ENCODE assay signal across 24 mouse cellular contexts in genomic region chr6:57532022-57532421, GRCm38 (mm10). TPM values are rescaled to one million over a fixed set of nuclear protein-coding genes. Genes with fewer than 3 reads are reported as not detected.
A peak's percentile ranks its signal among the peaks of the same experiment; 100 is the strongest.
DNase-seq lines count a peak whose midpoint lies in the region; ATAC-seq and TF ChIP-seq lines count a peak whose summit lies in the region.
"Had no signal": no experiment of that assay in that cellular context is flagged by ENCODE, and none has a peak within 500 bp of the region (broad histone marks: within the 10 kb centered on the region; RNA-seq: fewer than 3 reads in every experiment).

No protein-coding gene starts in this region.

- intact Hi-C loops in heart, postnatal 25 days (cut with DNase I): loop anchor here (10.0 kb wide), 1 partner anchor 817 kb away; the partner anchor contains the start of gene Avl9

- no peak overlapping the region; a peak in 1 of 4 replicates for H3K4me3 ChIP-seq in heart, embryonic 14.5 days (ENCODE audit: control insufficient read depth in 1 of 2, insufficient read depth in 1 of 2, low read depth in 1 of 2, low read length in 2 of 2)
- H3K4me3 ChIP-seq in liver, postnatal 0 days (ENCODE audit: low read depth, low read length): no peak overlapping the region
- H3K4me3 ChIP-seq in MEL (ENCODE audit: control insufficient read depth in 1 of 2, insufficient read depth in 1 of 2, low read depth in 2 of 2, low read length in 2 of 2): no peak overlapping the region
- H3K4me3 ChIP-seq in intestine, embryonic 16.5 days (ENCODE audit: low read length): no peak overlapping the region
- H3K4me3 ChIP-seq: embryonic facial prominence, embryonic 12.5 days; limb, embryonic 10.5 days; lung, embryonic 15.5 days; myocyte; neural tube, embryonic 15.5 days had no signal

- WGBS in heart, embryonic 14.5 days: 32% methylated on average over 1 of the region's 1 CpGs
- WGBS in liver, postnatal 0 days (ENCODE audit: insufficient replicate concordance): 77% methylated on average over 1 of the region's 1 CpGs
- WGBS in intestine, embryonic 16.5 days: 81% methylated on average over 1 of the region's 1 CpGs

- H3K27ac ChIP-seq in heart, embryonic 14.5 days (replicated peaks in 1 of 2; ENCODE audit: control insufficient read depth in 1 of 2, insufficient read depth in 1 of 2, low read depth in 2 of 2, low read length in 2 of 2): peak overlapping the region; percentile 78 to 83
- 0 out of 2 replicates have a peak overlapping the region, but pooled peaks have one; percentile 4 for H3K27ac ChIP-seq in liver, postnatal 0 days (ENCODE audit: low read depth)
- H3K27ac ChIP-seq in MEL (ENCODE audit: control insufficient read depth, low read depth, low read length): no peak overlapping the region
- no peak overlapping the region for H3K27ac ChIP-seq in intestine, embryonic 16.5 days (ENCODE audit: low read length)
- H3K27ac ChIP-seq: embryonic facial prominence, embryonic 12.5 days; limb, embryonic 10.5 days; lung, embryonic 15.5 days; macrophage; neural tube, embryonic 15.5 days had no signal

- no peaks in the 10 kb centered on the region for H3K79me2 ChIP-seq in MEL (ENCODE audit: control insufficient read depth, insufficient read depth, low read length, poor library complexity)

- no peak for ATAC-seq in heart, embryonic 14.5 days (ENCODE audit: insufficient number of reproducible peaks, insufficient read depth, low FRiP score, low read depth)
- no peak for ATAC-seq in liver, postnatal 0 days
- no peak for ATAC-seq in intestine, embryonic 16.5 days
- ATAC-seq: forebrain, postnatal 0 days; midbrain, embryonic 16.5 days had no signal

- no peaks in the 10 kb centered on the region for H3K27me3 ChIP-seq in heart, embryonic 14.5 days (ENCODE audit: control insufficient read depth, insufficient read depth, low read length)
- H3K27me3 ChIP-seq in liver, postnatal 0 days (ENCODE audit: insufficient read depth, low read length): no peaks in the 10 kb centered on the region
- no peaks in the 10 kb centered on the region for H3K27me3 ChIP-seq in MEL (ENCODE audit: control insufficient read depth in 1 of 2, insufficient read depth in 2 of 2, low read length in 2 of 2)
- H3K27me3 ChIP-seq in intestine, embryonic 16.5 days (replicated peaks; ENCODE audit: control insufficient read depth, insufficient read depth, low read length): no peaks in the 10 kb centered on the region
- H3K27me3 ChIP-seq: embryonic facial prominence, embryonic 12.5 days; lung, embryonic 15.5 days; neural tube, embryonic 15.5 days had no signal

- TF ChIP-seq RAD21 in MEL (IDR thresholded peaks at IDR 0.05; ENCODE audit: low read depth, low read length): no peak

- no peak for TF ChIP-seq POLR2A in MEL (IDR thresholded peaks at IDR 0.05; ENCODE audit: control insufficient read depth in 1 of 2, insufficient read depth in 1 of 2, low read depth in 1 of 2, low read length in 2 of 2, poor library complexity in 1 of 2)

- DNase-seq in heart, adult 11 months: peak; percentile 35
- DNase-seq in heart, postnatal 25 days (ENCODE audit: low spot score): no peak
- DNase-seq in heart, postnatal 4 days: no peak
- DNase-seq in liver, postnatal 0 days: no peak
- DNase-seq in liver (no peak), MEL (ENCODE audit: low read depth, low spot score) (no peak)
- DNase-seq: cerebellum, adult 2 months; cerebellum, postnatal 25 days; forebrain, postnatal 0 days; gastrocnemius, postnatal 36 days; kidney, adult 18-20 months; kidney, postnatal 4 days; right cerebral cortex, postnatal 14 days; spleen, adult 18-20 months had no signal

- H3K4me2 ChIP-seq in heart, embryonic 14.5 days (ENCODE audit: low read length): peak overlapping the region; percentile 53
- H3K4me2 ChIP-seq in liver, postnatal 0 days (ENCODE audit: low read depth, low read length): peak overlapping the region; percentile 16
- H3K4me2 ChIP-seq in intestine, embryonic 16.5 days (ENCODE audit: low read depth, low read length): no peak overlapping the region
- H3K4me2 ChIP-seq: embryonic facial prominence, embryonic 12.5 days; liver, embryonic 11.5 days; lung, embryonic 15.5 days had no signal

- H3K9ac ChIP-seq in heart, embryonic 14.5 days (ENCODE audit: low read length): peak overlapping the region; percentile 34; the same call in 1 of the 2 replicates
- 0 out of 2 replicates have a peak overlapping the region, but pooled peaks have one; percentile 49 for H3K9ac ChIP-seq in liver, postnatal 0 days (replicated peaks)
- H3K9ac ChIP-seq in MEL (ENCODE audit: control insufficient read depth, low read depth, low read length, poor library complexity, severe bottlenecking): no peak overlapping the region
- no peak overlapping the region for H3K9ac ChIP-seq in intestine, embryonic 16.5 days (ENCODE audit: low read depth, low read length)
- H3K9ac ChIP-seq: embryonic facial prominence, embryonic 12.5 days; forebrain, postnatal 0 days; lung, embryonic 15.5 days; neural tube, embryonic 15.5 days had no signal

- peaks cover 9 to 26% of the 10 kb centered on the region in 2 experiments for H3K4me1 ChIP-seq in heart, embryonic 14.5 days (ENCODE audit: control insufficient read depth in 2 of 2, insufficient read depth in 2 of 2, low read length in 2 of 2)
- peaks cover 6% of the 10 kb centered on the region; the same call in 1 of the 2 replicates for H3K4me1 ChIP-seq in liver, postnatal 0 days (ENCODE audit: insufficient read depth)
- H3K4me1 ChIP-seq in MEL (ENCODE audit: control insufficient read depth in 1 of 2, insufficient read depth in 2 of 2, low read length in 2 of 2): peaks cover 7 to 14% of the 10 kb centered on the region in 2 experiments
- H3K4me1 ChIP-seq in intestine, embryonic 16.5 days (ENCODE audit: control insufficient read depth, insufficient read depth, low read length): peaks cover 18% of the 10 kb centered on the region

- no peaks in the 10 kb centered on the region for H3K9me3 ChIP-seq in heart, embryonic 14.5 days (ENCODE audit: control insufficient read depth, low read length)
- H3K9me3 ChIP-seq in liver, postnatal 0 days (ENCODE audit: low read length): no peaks in the 10 kb centered on the region
- no peaks in the 10 kb centered on the region for H3K9me3 ChIP-seq in MEL (replicated peaks; ENCODE audit: insufficient read depth, low read length)
- H3K9me3 ChIP-seq in intestine, embryonic 16.5 days (ENCODE audit: control insufficient read depth, low read length): no peaks in the 10 kb centered on the region
- H3K9me3 ChIP-seq: embryonic facial prominence, embryonic 12.5 days; limb, embryonic 10.5 days; lung, embryonic 15.5 days; neural tube, embryonic 15.5 days had no signal

- no peak for TF ChIP-seq CTCF in liver, postnatal 0 days (IDR thresholded peaks at IDR 0.05; ENCODE audit: low read depth)
- TF ChIP-seq CTCF in MEL (IDR thresholded peaks at IDR 0.05 in 2 of 3, conservative IDR thresholded peaks at IDR 0.05 in 1 of 3; ENCODE audit: control insufficient read depth in 1 of 3, insufficient read depth in 1 of 3, low read depth in 2 of 3, low read length in 3 of 3, poor library complexity in 1 of 3, severe bottlenecking in 1 of 3): no peak

- no peaks in the 10 kb centered on the region for H3K36me3 ChIP-seq in heart, embryonic 14.5 days (ENCODE audit: control insufficient read depth, insufficient read depth, low read length)
- H3K36me3 ChIP-seq in liver, postnatal 0 days (replicated peaks; ENCODE audit: insufficient read depth, low read length): no peaks in the 10 kb centered on the region; the same call in 1 of the 2 replicates
- peaks cover 0 to 21% of the 10 kb centered on the region in 2 experiments; a peak in 2 of 4 replicates for H3K36me3 ChIP-seq in MEL (ENCODE audit: control insufficient read depth in 1 of 2, insufficient read depth in 2 of 2, low read length in 2 of 2)
- H3K36me3 ChIP-seq in intestine, embryonic 16.5 days (ENCODE audit: control insufficient read depth, insufficient read depth, low read length): no peaks in the 10 kb centered on the region
- H3K36me3 ChIP-seq: embryonic facial prominence, embryonic 12.5 days; limb, embryonic 10.5 days; lung, embryonic 15.5 days; neural tube, embryonic 15.5 days had no signal

- no peak for TF ChIP-seq EP300 in liver, postnatal 0 days (IDR thresholded peaks at IDR 0.05; ENCODE audit: low read depth)
- TF ChIP-seq EP300 in MEL (IDR thresholded peaks at IDR 0.05; ENCODE audit: low read depth in 1 of 2, low read length in 2 of 2): peak; percentile 50 to 59

TF ChIP-seq in MEL, 35 proteins besides CTCF, POLR2A, EP300 and RAD21 (continues in another document):
- TF ChIP-seq ETS1 (IDR thresholded peaks at IDR 0.05; ENCODE audit: low read depth, low read length): 0 out of 2 replicates have a peak, but pooled peaks have one; percentile 36
- TF ChIP-seq MXI1 (IDR thresholded peaks at IDR 0.05; ENCODE audit: low read depth, low read length): no peak
- no peak for TF ChIP-seq CHD2 (IDR thresholded peaks at IDR 0.05; ENCODE audit: low read length)
- no peak for TF ChIP-seq ELF1 (IDR thresholded peaks at IDR 0.05; ENCODE audit: low read depth, low read length)
- TF ChIP-seq GABPA (IDR thresholded peaks at IDR 0.05; ENCODE audit: low read depth, low read length): no peak
- no peak for TF ChIP-seq MAX (IDR thresholded peaks at IDR 0.05; ENCODE audit: low read length)
- no peak for TF ChIP-seq ZMIZ1 (IDR thresholded peaks at IDR 0.05; ENCODE audit: low read depth, low read length)
- TF ChIP-seq TAL1 (IDR thresholded peaks at IDR 0.05; ENCODE audit: low read length): no peak
- no peak for TF ChIP-seq NELFE (IDR thresholded peaks at IDR 0.05; ENCODE audit: low read depth, low read length)

RNA-seq across cellular contexts. Expression of gene Ppm1k, which starts 3.2 kb away (rescaled TPM):
- total RNA-seq in heart, postnatal 25 days (2021): 10 to 100 TPM; 69.6 to 79.6 TPM
- polyA plus RNA-seq in heart, embryonic 14.5 days (2014; fragmentation: Nextera tagmentation; extraction: Ambion mirVana): 17.1 and 17.2 TPM in 2 replicates
- 10 to 100 TPM; 14.7 to 18.8 TPM for total RNA-seq in heart, postnatal 4 days (2021)
- polyA plus RNA-seq in liver, postnatal 0 days (2015; fragmentation: Nextera tagmentation; extraction: Ambion mirVana): 14.9 and 15.6 TPM in 2 replicates
- 1.5 and 2.1 TPM in 2 replicates for total RNA-seq in MEL (2012; rRNA removed)
- 1 to 10 TPM in 1 of 2 experiments, not detected in 1; 1.3 TPM for polyA plus RNA-seq in MEL (2012; ENCODE audit: insufficient read depth in 1 of 2, insufficient read length in 2 of 2, low read depth in 1 of 2, low replicate concordance in 2 of 2, missing spikeins in 1 of 2)
- 3.4 and 3.9 TPM in 2 replicates for polyA plus RNA-seq in intestine, embryonic 16.5 days (2015; fragmentation: Nextera tagmentation; extraction: Ambion mirVana)

RNA-seq across cellular contexts. Expression of gene Herc6, which starts 48.8 kb away (rescaled TPM):
- 1 to 10 TPM; 2.2 to 2.5 TPM for total RNA-seq in heart, postnatal 25 days (2021)
- polyA plus RNA-seq in heart, embryonic 14.5 days (2014; fragmentation: Nextera tagmentation; extraction: Ambion mirVana): 4.9 and 5.3 TPM in 2 replicates
- 1 to 10 TPM; 5.6 to 5.7 TPM for total RNA-seq in heart, postnatal 4 days (2021)
- 5.0 and 5.5 TPM in 2 replicates for polyA plus RNA-seq in liver, postnatal 0 days (2015; fragmentation: Nextera tagmentation; extraction: Ambion mirVana)
- 2.0 and 2.4 TPM in 2 replicates for total RNA-seq in MEL (2012; rRNA removed)
- 1 to 10 TPM in 1 of 2 experiments, not detected in 1; 5.1 TPM for polyA plus RNA-seq in MEL (2012; ENCODE audit: insufficient read depth in 1 of 2, insufficient read length in 2 of 2, low read depth in 1 of 2, low replicate concordance in 2 of 2, missing spikeins in 1 of 2)
- polyA plus RNA-seq in intestine, embryonic 16.5 days (2015; fragmentation: Nextera tagmentation; extraction: Ambion mirVana): 1.2 and 2.0 TPM in 2 replicates

Comparison
In these comparisons a context has a peak if more than half of its experiments do, and no peak if none do; other contexts are left out.
1. H3K27ac ChIP-seq: peak in heart, embryonic 14.5 days (2 of 2) and liver, postnatal 0 days (single experiment); none in MEL (single experiment) and intestine, embryonic 16.5 days (single experiment).
2. H3K9ac ChIP-seq: peak in heart, embryonic 14.5 days (single experiment) and liver, postnatal 0 days (single experiment); none in MEL (single experiment) and intestine, embryonic 16.5 days (single experiment).